Mouse (Mus musculus) B cell, adult 67 days (primary cell): Measurements from ENCODE around the gene Sfrp4. TPM values are rescaled to one million over a fixed set of nuclear protein-coding genes. Genes with fewer than 3 reads are reported as not detected.

ENCODE experiments used
- total RNA-seq, 2 experiments: library from RNA; stranded (reverse); gene quantifications; 4 replicates each; pipeline ENCODE4 v1.2.4; 2023

Gene Sfrp4
- not detected for total RNA-seq

DNA sequence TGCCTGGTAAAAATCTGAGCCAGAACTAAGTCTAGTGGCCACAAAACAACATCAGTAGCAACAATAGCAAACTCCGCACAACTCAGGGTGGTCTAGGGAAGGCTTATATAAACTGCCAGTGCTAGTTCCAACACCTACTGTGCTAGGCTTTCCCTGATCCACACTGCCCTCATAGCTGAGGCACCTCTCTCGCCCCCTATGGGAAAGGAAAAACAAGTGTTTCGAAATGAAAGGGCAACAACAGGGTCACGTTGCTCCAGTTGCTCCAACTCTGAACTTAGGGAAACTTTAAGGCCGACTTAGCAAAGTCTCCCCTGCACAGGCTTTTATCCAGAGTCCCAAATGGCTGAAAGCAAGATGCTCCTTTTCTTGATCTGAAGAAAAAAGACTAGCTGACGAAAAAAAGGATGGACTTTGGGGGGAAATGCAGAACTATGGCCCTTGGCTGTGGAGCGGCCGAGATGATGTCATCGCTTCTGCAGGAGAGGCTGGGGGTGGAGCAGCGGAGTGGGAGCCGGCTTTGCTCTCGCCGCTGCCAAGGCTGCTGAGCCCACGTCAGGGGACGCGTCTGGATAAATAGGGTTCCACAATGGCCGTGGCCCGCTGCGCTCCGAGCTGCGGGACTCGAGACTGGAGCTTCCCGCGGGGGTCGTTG is at the start of gene Sfrp4:
TSS of gene Sfrp4 (plus strand) at position 532 of the 655 bp plus-strand sequence.

DNA sequence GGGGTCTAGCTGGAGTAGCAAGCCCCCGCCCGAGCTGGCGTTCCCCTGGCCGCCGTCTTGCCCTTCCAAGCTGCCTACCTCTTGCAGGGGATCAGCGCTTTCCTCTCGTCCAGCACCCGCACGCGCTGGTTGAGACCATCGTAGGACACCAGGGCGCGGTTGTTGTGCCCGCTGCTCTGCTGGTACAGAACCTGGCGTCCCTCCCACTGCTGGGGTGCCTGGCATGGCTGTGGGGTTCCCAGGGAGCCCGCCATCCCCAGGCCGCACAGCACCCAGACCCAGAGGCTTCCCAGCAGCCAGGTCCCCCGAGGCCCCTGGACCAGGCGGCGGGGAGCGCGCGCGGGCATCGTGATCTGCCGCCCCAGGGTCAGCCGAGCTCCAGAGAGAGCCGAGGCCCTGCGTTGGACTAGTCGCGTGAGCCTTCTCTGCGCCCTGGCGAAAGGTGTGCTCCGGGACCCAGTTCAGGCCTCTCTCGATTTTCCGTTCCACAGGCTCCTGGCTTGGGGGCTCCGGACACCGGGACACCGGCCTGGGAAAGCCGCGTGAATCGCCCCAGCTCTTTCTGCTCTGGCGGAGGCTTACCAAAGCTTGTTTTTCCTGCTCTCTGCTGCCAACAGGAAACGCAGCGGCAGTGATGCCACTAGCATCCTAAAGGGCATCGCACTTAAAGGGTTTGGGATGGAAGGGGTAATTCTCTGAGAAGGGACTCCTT is 3.5 kb upstream of the Sfrp4 start, which contains the start of gene Epdr1:
TSS of gene Epdr1 (minus strand) at position 712 of the 712 bp plus-strand sequence.

Other genes with a start within 250 kb of the Sfrp4 start
- 10 to 100 TPM; 18.9 to 22.3 TPM for gene Stard3nl, start 227.3 kb upstream of the Sfrp4 start, total RNA-seq
- gene Epdr1, start 3.2 kb upstream of the Sfrp4 start, total RNA-seq = not detected
- not detected for gene Nme8, start 74.7 kb downstream of the Sfrp4 start, total RNA-seq
- under 1 TPM in 1 of 2 experiments, not detected in 1; 0.26 TPM for gene Gpr141, start 201.2 kb downstream of the Sfrp4 start, total RNA-seq